Mouse (Mus musculus): ENCODE measurements around the gene Esp34.

Esp34 gene

DNA sequence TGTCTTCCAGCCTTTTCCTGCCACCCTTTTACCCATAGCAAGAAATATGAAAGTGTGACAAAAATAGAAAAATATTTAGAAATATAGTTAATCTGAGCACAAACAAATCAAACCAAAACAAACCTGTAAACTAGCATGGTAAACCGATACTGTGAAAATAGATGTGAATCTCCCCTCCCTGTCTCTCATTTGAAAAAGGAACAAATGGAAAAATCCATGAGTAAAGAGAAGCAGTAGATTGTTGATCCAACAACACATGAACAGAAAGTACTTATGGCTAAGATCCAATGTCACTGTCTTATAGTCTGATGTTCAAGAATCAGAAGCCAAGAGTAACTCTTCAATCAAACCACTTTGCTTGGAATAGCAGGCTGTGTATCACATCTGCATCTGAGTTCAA, at the start of gene Esp34:
Esp34 (plus strand) TSS at position 301 of the 400 bp plus-strand sequence.
- no peak for DNase-seq (ENCODE audit: low read depth, low spot score)

DNA sequence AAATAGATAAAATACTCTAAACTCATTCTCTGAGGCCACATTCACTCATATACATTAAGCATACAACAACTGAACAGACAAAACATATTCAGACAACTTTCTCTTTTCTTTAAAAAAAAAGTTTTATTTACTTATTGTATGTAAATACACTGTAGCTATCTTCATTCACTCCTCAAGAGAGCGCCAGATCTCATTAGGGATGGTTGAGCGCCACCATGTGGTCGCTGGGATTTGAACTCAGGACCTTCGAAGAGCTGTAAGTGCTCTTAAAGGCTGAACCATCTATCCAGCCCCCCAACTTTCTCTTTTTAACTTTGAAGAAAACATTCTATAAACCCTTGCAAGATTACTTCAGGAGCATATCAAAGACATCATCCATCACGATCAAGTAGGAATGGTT, 8.5 kb downstream of the Esp34 start:
- DNase-seq (ENCODE audit: low read depth, low spot score): peak; percentile 54

Measured in A20 (cell line).